Mouse (Mus musculus) limb, embryonic 15.5 days (tissue): ENCODE results near the gene Abca4. TPM values are rescaled to one million over a fixed set of nuclear protein-coding genes. Genes with fewer than 3 reads are reported as not detected.

Experiments used
- ATAC-seq: fragments of 200-750 bp; cut with Nextera tagmentation; 2 replicates; pipeline ENCODE4 v1.8.0; 2017; ENCODE audit warnings: low read depth, moderate TSS enrichment; ENCODE audit not compliant: insufficient number of reproducible peaks, low FRiP score, low TSS enrichment
- H3K27ac ChIP-seq: fragments of 300-500 bp; sonication (generic); 2 replicates; pipeline ENCODE4 v1.5.1; 2015; ENCODE audit warnings: moderate library complexity, mild to moderate bottlenecking, inconsistent platforms
- H3K27me3 ChIP-seq: fragments of 300-500 bp; sonication (generic); 2 replicates; pipeline ENCODE4 v1.6.1; 2015; ENCODE audit warnings: inconsistent platforms
- H3K36me3 ChIP-seq: fragments of 300-500 bp; sonication (generic); 2 replicates; pipeline ENCODE4 v1.6.1; 2015; ENCODE audit warnings: inconsistent platforms
- H3K4me1 ChIP-seq: fragments of 300-500 bp; sonication (generic); 2 replicates; pipeline ENCODE4 v1.6.1; 2015; ENCODE audit warnings: inconsistent platforms
- H3K4me2 ChIP-seq: fragments of 300-500 bp; sonication (generic); 2 replicates; pipeline ENCODE4 v1.6.1; 2015; ENCODE audit warnings: mild to moderate bottlenecking, inconsistent platforms
- H3K4me3 ChIP-seq: fragments of 300-500 bp; sonication (generic); 2 replicates; pipeline ENCODE4 v1.5.1; 2015; ENCODE audit warnings: mild to moderate bottlenecking, inconsistent platforms
- H3K9ac ChIP-seq: fragments of 300-500 bp; sonication (generic); 2 replicates; pipeline ENCODE4 v1.6.1; 2015; ENCODE audit warnings: inconsistent platforms
- H3K9me3 ChIP-seq: fragments of 300-500 bp; sonication (generic); 2 replicates; pipeline ENCODE4 v1.6.1; 2016; ENCODE audit warnings: inconsistent platforms
- WGBS: fragments of 180-500 bp; shearing (Covaris S2); methylation state at CpG from one replicate; pipeline ENCODE4 v1.1.7; 2015; 5-methylcytosine and 5-hydroxymethylcytosine counted together
- polyA plus RNA-seq: library from polyadenylated mRNA; unstranded; fragments of >200 nt; fragmentation: Nextera tagmentation; extraction: Ambion mirVana; gene quantifications from 2 replicates; pipeline ENCODE4 v1.2.1, GENCODE M21; 2015

The Abca4 gene
- polyA plus RNA-seq, 1 experiment from 2014 or later, result 1.0 TPM

DNA sequence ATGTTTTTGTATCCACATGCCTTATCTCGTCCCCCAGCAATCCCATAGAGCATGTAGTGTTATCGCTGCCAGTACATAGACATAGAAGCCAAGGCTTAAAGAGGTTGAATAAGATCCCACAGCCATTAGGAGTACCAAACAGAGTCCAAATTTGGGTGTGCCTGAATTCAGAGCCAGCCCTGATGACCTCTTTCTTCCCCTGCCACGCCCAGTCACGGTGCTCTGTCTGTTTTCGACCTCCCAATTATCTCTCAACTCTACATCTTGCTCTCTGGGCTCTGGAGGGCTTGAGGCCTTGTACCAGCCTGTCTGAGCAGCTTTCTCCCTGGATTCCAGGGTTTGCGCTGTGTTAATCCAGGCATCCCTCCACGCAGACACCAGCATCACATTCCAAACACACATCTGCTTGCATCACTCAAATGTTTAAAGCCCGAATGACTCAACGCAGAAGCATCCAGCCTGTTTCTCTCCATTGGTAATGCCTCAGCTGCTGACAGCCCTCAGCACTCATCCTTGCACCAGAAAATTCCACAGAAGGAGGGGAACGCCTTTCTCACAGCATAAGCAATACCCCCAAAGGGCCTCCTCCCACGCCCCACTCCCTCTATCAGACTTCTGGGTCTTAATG is 43.9 kb downstream of the Abca4 start:
- Histone ChIP-seq H3K9me3 (no peaks in the 10 kb centered on the region), H3K9ac (no peak overlapping the region), H3K27ac (peak overlapping the region; percentile 73), H3K4me2 (no peak overlapping the region), H3K4me3 (no peak overlapping the region), H3K27me3 (no peaks in the 10 kb centered on the region), H3K4me1 (peaks cover 18% of the 10 kb centered on the region), H3K36me3 (no peaks in the 10 kb centered on the region)
- peak; percentile 81 for ATAC-seq
- 46% methylated on average over 11 of the region's 11 CpGs for WGBS

DNA sequence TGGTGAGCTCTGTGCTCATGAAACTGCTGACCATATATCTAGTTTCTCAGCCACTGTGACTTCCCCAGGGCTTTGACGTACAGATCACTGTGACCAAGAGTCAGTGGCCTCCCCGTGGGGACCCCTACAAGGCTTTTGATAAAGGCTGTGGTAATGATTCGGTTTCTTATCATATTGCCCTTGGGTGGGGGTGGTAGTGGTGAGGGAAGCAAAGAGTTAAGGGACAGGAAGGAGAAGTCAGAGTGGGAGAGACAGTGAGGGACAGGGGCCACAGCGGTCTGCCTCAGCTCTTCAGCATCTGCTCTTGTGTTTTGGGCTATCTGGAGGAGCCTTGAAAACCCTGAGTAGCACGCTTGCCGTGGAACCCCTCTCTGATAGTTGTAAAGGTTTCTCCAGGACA is 46.1 kb downstream of the Abca4 start:
- WGBS, result 89% methylated on average over 6 of the region's 6 CpGs
- ATAC-seq, result no peak
- H3K9ac ChIP-seq, result no peak overlapping the region

DNA sequence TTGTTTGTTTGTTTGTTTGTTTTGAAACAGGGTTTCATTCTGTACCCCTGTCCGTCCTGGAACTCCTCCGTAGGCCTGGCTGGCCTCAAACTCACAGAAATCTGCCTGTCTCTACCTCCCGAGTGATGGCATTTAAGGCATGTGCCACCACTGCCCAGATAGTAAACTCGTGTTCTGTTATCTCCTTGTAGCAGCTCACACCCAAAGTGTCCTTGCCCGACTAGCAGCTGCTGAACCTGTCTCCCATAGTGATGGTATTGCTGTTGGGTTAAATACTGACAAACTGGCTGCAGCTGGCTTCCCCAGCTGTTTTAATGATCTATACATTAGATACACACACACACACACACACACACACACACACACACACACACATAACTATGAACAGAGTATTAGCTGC is 55.5 kb downstream of the Abca4 start:
- no peak overlapping the region for H3K4me2 ChIP-seq
- no peak overlapping the region for H3K27ac ChIP-seq
- H3K4me3 ChIP-seq, result no peak overlapping the region
- ATAC-seq, result no peak
- peaks cover 17% of the 10 kb centered on the region; the same call in 1 of the 2 replicates for H3K4me1 ChIP-seq
- H3K36me3 ChIP-seq, result no peaks in the 10 kb centered on the region
- no peaks in the 10 kb centered on the region for H3K9me3 ChIP-seq
- H3K9ac ChIP-seq, result no peak overlapping the region
- H3K27me3 ChIP-seq, result no peaks in the 10 kb centered on the region
- WGBS, result 63% methylated on average over 5 of the region's 5 CpGs

More for the DNA sequence above, 46.1 kb downstream of the Abca4 start:
- Histone ChIP-seq H3K27me3 (no peaks in the 10 kb centered on the region), H3K9me3 (no peaks in the 10 kb centered on the region), H3K36me3 (no peaks in the 10 kb centered on the region), H3K4me1 (peaks cover 14% of the 10 kb centered on the region), H3K4me3 (no peak overlapping the region), H3K4me2 (no peak overlapping the region), H3K27ac (no peak overlapping the region)

DNA sequence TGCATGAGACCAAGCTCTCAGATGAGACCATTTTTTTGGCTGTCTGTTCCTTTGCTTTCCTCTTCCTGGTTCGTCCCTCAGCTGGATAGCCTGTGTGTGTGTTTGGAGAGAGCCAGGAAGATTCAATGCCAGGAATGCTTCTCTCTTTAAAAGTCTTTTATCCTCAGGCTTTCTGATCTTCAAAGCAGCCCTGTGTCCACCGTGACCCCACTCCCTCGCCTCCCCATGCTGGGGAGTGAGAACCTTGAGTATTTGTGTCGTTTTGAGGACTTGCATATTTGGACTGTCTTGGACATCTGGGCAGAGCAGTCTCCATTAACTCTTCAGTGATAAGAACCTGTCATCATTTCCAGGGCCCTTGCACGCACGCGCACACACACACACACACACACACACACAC is 57.8 kb downstream of the Abca4 start:
- Histone ChIP-seq H3K4me1 (peaks cover 13% of the 10 kb centered on the region; the same call in 1 of the 2 replicates), H3K27ac (no peak overlapping the region), H3K4me3 (no peak overlapping the region), H3K9me3 (no peaks in the 10 kb centered on the region), H3K27me3 (no peaks in the 10 kb centered on the region), H3K4me2 (no peak overlapping the region), H3K9ac (no peak overlapping the region), H3K36me3 (no peaks in the 10 kb centered on the region)
- WGBS, result 48% methylated on average over 7 of the region's 7 CpGs
- ATAC-seq, result no peak

DNA sequence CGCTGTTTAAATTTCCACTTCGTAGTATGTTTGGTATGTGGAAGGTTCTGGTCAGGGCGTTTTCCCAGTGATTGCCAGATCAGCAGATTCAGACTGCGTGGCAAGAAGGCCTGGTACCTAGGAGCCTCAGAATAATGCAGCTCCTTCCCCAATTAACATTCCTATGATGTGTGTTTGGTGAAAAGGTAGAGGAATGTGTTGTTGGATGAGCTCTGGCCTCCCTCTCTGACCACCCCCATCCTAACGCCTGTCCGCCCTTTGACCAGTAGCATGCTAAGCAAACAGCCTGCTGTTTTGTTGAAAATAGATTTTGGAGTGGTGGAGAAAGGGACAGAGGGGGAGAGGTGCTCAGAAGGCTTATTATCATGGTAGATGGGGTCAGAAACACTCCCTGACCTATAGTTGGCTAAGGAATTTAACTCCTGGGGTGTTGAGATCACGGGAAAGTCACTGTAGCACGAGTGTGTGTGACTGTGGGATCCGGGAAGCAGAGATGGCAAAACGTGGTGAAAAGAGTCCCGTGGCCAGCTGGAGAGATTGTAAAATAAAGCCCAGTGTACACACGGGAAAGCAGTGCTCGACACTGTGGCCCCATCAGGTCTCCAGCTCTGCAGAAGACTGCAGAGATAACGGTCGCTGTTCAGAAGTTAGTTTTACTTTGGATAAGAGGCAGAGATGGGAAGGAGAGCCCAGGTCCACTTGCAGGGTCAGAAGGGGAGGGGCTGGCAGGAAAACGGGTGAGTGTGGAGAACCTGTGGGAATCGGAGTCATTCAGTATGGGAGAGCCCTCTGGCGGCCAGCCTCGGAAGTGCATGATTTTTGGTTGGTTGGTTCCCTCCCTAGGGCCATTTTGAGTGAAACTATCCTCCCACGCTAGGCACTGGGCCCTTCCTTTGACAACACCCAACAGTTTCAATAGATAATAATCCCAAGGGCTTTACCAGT is 59.9 kb downstream of the Abca4 start:
- Histone ChIP-seq H3K27me3 (no peaks in the 10 kb centered on the region), H3K4me1 (peaks cover 10% of the 10 kb centered on the region; the same call in 1 of the 2 replicates), H3K4me3 (peak overlapping the region; percentile 28), H3K4me2 (peak overlapping the region; percentile 43), H3K9me3 (no peaks in the 10 kb centered on the region), H3K27ac (no peak overlapping the region), H3K36me3 (no peaks in the 10 kb centered on the region), H3K9ac (no peak overlapping the region)
- WGBS, result 28% methylated on average over 20 of the region's 20 CpGs
- ATAC-seq, result peak; percentile 49; the same call in 1 of the 2 replicates

DNA sequence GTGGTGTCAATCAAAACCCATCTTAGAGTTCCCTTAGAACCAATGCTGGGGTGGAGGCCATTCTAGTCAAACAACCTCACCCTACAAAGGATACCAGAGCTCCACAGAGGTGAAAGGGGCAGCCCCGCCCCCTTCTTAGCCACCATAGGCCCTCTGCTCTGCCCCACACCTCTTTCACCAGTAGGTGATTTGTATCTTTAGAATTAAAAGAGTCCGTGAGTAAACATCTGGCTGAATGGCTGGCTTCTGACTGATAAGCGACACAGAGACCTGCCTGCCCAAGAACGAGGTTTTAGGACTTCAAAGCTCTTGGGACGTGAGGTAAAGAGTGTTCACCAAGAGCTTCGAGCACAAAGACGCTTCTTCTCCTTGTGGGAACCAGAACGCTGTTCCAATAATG is 62.7 kb downstream of the Abca4 start:
- Histone ChIP-seq H3K27ac (no peak overlapping the region), H3K4me1 (peaks cover 10% of the 10 kb centered on the region; the same call in 1 of the 2 replicates), H3K9ac (no peak overlapping the region), H3K36me3 (no peaks in the 10 kb centered on the region), H3K4me2 (no peak overlapping the region), H3K27me3 (no peaks in the 10 kb centered on the region), H3K9me3 (no peaks in the 10 kb centered on the region), H3K4me3 (no peak overlapping the region)
- WGBS, result 68% methylated on average over 8 of the region's 8 CpGs
- ATAC-seq, result no peak

DNA sequence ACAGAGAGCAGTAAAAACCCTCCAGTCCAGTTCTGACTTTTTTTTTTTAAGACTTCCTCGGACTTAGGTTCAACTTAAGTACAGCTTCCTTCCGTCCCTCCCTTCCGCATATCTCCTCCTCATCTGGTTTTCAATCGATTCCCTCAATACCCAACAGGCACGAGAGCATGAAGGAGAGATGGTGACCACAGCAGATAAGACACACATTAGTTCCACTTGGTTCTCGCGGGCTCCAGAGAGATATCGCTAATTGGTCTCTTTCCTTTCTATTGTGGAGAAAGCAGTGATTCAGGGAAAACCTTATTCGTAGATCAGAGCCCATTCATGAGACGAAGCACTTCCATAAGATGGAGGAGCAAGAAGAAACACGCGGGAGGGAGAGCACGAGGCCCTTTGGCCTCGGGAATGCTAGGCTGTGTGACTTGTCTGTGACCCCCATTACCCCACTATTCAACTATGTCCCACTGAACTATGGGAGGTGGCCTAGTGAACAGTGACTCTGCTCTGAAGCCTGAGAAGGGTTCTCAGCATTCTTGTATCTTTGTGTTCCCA is 63.5 kb downstream of the Abca4 start:
- Histone ChIP-seq H3K4me2 (no peak overlapping the region), H3K27me3 (no peaks in the 10 kb centered on the region), H3K27ac (no peak overlapping the region), H3K4me1 (peaks cover 10% of the 10 kb centered on the region; the same call in 1 of the 2 replicates), H3K4me3 (no peak overlapping the region), H3K9me3 (no peaks in the 10 kb centered on the region), H3K9ac (no peak overlapping the region), H3K36me3 (no peaks in the 10 kb centered on the region)
- 86% methylated on average over 14 of the region's 14 CpGs for WGBS
- ATAC-seq, result no peak

DNA sequence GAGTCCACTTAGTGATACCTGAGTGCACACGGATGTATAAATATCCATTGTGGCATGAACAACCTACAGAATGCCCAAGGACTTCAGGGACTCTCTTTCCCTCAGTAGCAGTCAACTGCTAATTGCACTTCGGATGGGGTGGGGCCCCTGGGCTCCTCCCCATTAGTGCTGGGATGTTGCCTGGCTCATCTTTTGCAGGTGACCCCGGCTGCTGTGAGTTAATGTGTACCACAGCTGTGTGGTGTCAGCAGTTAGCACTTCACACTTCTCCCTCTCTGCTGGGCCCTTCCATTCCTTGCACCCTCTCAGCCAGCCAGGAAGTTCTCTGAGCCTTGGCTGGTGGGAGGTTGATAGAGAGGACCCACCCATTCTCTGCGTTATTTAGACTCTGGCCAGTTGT is 65.2 kb downstream of the Abca4 start:
- H3K9ac ChIP-seq, result no peak overlapping the region
- no peaks in the 10 kb centered on the region for H3K9me3 ChIP-seq
- H3K4me3 ChIP-seq, result no peak overlapping the region
- WGBS, result 62% methylated on average over 4 of the region's 4 CpGs
- H3K4me2 ChIP-seq, result no peak overlapping the region
- H3K27ac ChIP-seq, result no peak overlapping the region
- 0 out of 2 replicates have a peak, but pooled peaks cover 2% of the 10 kb centered on the region for H3K4me1 ChIP-seq
- no peaks in the 10 kb centered on the region for H3K27me3 ChIP-seq
- H3K36me3 ChIP-seq, result no peaks in the 10 kb centered on the region
- no peak for ATAC-seq

DNA sequence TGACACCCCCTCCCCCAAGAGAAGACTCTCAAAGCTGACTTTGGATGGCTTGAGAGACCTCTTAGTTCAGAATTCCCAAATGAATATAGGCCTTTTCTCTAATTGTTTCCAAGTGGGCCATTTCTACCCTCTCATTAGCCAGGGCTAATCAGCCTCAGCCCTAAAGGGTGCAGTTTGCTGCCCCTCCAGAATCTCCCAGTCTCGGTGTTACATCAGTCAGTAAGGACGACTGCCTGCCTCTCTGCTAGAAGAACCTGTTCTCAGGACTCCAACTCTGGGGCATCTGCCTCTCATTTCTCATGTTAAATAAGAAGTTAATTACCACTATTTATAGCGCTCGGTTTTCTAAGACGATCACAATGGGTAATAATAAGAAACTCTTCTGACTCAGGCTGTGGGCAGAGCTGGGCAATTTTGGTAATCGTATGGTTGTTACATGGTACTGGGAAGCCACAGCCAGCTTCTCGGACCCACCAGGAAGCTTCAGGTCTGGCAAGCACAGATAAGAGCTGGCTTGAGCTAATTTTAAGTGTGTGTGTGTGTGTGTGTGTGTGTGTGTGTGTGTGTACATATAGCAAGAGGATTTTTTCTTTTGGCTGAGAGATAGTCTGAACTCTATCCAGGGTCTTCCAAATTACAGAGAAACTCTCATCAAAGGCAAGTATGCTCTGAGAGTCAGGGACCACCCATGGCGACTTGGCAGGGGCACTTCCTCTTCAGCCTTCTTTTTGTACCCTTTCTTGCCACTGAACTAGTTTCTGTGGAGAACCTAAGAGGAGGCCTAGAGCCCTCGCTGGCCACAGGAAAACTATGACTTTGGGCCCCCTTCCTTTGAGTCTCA is 67.1 kb downstream of the Abca4 start:
- H3K27ac ChIP-seq, result no peak overlapping the region
- H3K9ac ChIP-seq, result no peak overlapping the region
- no peak for ATAC-seq
- H3K4me3 ChIP-seq, result no peak overlapping the region
- H3K36me3 ChIP-seq, result no peaks in the 10 kb centered on the region
- no peaks in the 10 kb centered on the region for H3K4me1 ChIP-seq
- no peak overlapping the region for H3K4me2 ChIP-seq
- 25% methylated on average over 9 of the region's 9 CpGs for WGBS
- H3K9me3 ChIP-seq, result no peaks in the 10 kb centered on the region
- H3K27me3 ChIP-seq, result no peaks in the 10 kb centered on the region

DNA sequence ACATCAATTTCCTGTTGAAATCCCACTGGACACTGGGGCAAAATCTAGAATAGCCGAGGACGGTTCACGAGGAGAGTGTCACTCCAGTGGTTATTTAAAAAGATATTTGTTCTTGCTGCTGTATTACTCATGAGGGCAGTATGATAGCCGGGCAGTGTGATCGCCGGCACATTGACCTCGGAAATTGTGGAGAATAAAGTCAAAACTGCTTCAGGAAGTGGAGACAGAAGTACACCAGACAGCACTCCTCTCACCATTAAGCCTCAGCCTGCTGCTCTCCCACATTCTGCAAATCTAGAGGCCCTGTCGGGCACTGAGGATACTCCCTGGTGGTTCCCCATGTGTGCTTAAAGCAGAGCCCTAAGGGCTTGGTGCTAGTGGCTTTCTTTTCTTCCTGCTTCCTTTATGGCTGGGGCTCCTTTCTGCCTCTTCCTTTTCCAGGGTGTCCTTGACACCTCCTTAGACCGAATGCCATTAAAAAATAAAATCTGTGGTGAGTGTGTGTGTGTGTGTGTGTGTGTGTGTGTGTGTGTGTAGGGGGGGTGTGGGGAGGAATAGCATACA is 74.5 kb downstream of the Abca4 start:
- 47% methylated on average over 9 of the region's 9 CpGs for WGBS

DNA sequence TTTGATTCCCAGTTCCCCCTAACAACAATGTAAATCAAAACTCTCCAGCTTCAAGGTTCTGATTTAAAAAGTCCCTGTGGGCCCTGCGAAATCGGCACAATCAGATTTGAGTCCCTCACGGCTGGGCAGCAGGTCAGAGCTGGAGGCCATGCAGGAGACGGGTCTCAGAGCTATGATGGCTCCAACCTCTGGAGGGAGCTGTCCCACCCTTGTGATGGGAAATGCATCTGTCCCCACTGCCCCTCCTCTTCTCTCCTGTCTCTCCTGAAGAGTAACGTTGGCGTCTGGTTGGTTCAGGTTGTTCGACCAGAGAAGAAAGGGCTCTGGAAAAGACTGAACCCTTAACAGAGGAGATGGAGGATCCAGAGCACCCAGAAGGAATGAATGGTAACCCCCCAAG is 75.5 kb downstream of the Abca4 start:
- 0 out of 2 replicates have a peak, but pooled peaks cover 4% of the 10 kb centered on the region for H3K4me1 ChIP-seq
- H3K9ac ChIP-seq, result no peak overlapping the region
- H3K27ac ChIP-seq, result peak overlapping the region; percentile 27; the same call in 1 of the 2 replicates
- no peaks in the 10 kb centered on the region for H3K9me3 ChIP-seq
- WGBS, result 65% methylated on average over 7 of the region's 7 CpGs
- no peaks in the 10 kb centered on the region for H3K36me3 ChIP-seq
- H3K27me3 ChIP-seq, result no peaks in the 10 kb centered on the region
- no peak overlapping the region for H3K4me2 ChIP-seq
- no peak for ATAC-seq
- H3K4me3 ChIP-seq, result no peak overlapping the region

More for the DNA sequence above, 74.5 kb downstream of the Abca4 start:
- no peaks in the 10 kb centered on the region for H3K27me3 ChIP-seq
- ATAC-seq, result no peak
- no peak overlapping the region for H3K4me3 ChIP-seq
- no peak overlapping the region for H3K27ac ChIP-seq
- H3K9ac ChIP-seq, result no peak overlapping the region
- H3K4me2 ChIP-seq, result no peak overlapping the region
- no peaks in the 10 kb centered on the region for H3K9me3 ChIP-seq
- H3K4me1 ChIP-seq, result 0 out of 2 replicates have a peak, but pooled peaks cover 4% of the 10 kb centered on the region
- no peaks in the 10 kb centered on the region for H3K36me3 ChIP-seq
